Mouse (Mus musculus) ovary, postnatal 14 days (tissue): ENCODE data around the gene Kcna4.

ENCODE experiments used
- DNase-seq: peaks from one replicate; pipeline ENCODE4 v3.0.0; 2022; ENCODE audit warnings: low spot score

The Kcna4 gene

DNA sequence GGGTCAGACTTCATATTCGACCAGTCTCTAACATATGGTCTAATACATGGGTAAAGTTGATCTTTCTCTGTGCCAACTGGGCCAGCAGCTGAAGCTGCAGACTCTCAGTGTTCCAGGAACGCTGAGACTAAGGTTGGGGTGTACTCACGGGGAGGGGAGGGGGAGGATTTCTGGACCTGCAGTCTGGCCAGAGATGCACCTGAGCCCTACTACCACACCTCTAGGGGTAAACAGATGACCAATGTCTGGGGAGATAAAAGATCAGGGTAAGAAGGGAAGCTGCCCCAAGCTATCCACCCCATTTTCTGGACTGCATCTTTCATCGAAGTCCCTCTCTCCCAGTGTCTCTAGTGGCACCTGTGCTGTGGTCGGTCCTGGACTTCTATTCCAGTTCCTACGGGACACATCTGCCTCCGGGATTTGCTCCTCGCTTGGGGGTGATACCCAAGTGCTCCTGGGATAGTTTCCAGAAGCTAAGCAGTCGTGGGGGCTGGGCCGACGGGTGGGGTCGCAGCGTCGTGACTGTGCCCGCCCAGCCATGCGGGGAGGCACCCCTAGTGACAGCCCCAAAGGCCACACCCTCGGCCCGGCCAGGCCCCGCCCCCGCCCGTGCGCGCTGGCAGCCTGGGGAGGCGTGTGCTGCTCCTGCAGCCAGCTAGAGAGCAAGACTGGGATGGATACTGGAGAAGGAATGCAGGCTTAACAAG, at the start of gene Kcna4:
TSS of gene Kcna4 (plus strand) at position 650 of the 707 bp plus-strand sequence.
- DNase-seq = no peak

DNA sequence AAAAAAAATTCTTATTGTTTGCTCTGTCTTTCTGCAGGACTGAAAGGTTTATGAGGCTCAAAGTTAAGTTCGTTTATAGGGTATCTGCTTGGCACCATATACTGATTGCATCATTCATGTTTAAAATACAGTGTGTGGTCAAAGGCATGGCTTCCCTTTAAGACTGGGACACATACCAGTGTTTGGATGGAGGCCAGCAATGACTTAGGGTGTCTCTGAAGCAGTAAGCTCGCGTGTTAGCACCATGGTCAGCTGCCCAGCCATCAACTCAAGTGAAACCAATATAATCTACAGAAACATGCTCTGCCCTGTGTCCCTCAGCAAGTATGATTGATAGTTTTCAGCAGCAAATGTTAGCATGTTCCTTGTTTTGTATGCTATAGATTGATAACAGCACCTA, 32.3 kb upstream of the Kcna4 start:
- DNase-seq = no peak

DNA sequence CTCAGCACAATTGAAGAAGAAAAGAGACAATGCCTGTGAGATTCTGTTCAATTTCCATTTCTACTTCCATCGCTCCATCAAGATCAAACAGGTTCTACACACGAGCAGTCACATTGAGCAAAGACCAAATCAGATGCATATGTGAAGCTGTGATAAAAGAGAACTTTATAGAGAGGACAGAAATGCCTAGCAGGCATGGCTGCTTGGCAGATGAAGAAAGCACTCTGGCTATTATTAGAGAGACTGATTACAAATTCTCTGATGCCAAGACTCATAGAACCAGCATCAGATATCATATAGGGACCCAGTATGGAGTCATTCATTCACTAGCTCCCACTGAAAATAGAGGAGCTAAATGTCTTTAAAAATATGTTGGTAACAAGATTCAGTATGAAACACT, 24.2 kb upstream of the Kcna4 start:
- DNase-seq = no peak

DNA sequence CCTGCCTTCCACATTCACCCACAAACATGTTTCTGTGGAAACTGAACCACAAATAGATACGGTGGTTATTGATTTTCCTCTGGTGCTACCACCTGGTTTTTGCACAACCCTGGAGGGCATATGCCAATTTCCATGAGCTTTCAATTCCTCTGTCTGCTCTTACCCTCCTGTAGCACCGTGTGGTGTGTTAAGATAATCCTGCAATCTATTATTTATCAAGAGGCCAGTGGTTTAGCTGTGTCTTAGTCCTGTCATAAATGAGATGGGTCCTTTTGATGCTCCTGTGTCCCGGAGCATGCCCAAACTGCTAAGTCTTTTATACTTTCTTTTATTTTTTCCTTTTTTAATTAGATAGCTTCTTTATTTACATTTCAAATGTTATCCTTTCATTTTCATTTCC, 20.4 kb upstream of the Kcna4 start:
- DNase-seq = no peak

DNA sequence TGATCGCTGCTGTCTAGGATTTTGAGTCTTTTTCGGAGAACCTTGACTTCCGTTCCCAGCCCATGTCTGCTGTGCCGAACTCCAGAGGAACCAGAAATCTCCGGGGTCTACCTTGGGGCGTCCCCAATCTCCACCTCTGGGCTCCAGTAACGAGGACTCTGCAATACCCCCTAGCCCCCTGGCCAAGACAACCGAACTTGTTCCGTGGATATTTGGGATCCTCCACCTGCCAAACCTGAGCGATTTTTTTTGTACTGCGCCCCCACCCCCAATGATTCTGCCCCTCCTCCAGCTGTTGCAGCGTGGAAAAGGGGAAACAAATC, 219 bp downstream of the Kcna4 start:
- DNase-seq = no peak

DNA sequence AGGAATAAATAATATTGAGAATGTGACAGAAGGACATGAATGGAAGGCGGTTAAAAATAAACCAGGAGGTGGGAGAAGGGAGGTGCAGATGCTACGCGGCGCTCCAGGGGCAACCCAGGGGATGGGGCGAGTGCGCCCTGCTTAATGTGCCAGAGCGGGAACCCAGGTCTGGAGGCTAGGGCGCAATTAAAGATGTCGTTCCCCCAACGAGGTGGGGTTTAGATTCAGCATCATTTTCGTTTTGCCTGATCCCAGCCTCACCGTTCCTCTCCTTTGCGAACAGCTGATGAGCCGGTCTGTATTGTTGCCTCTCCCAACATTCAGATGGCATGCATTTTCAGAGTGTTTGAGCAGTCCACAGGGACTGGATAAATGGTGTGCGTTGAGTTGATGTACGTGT, 703 bp downstream of the Kcna4 start:
- no peak for DNase-seq

DNA sequence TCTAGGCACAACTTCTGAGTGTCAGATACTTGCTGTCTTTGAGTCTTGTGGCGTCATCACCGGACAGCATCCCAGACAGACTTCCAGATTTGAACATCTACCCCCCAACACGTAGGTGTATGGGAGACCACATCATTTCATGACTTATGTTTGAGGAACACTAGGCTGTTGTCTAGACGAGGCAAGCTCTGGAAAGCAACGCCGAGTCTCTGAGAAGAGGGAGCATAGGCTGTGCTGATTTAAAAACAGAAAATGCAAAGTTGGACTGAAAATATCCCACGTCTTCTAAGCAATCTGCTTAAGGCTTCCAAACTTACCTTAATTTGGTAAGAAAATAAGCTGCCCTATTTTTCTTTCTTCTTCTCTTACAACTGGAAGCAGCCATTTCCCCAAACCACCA, 4.1 kb downstream of the Kcna4 start:
- no peak for DNase-seq

DNA sequence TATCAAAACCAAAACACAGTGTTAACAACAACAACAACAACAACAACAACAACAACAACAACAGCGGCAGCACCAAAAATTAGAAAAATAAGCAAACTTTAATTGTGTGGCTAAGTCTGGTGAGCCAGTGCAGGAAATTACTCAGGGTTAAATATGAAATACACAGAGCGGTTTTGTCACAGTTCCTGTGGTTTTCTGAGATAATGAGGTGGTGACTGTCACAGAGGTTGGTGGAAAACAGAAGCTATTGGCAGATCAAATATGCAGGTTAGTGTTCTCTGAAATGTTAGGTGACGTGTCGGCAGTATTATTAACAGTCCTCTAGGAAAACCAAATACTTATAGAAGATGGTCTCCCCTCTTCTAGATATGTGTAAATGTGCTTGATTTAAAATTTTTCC, 11.4 kb downstream of the Kcna4 start:
- no peak for DNase-seq

DNA sequence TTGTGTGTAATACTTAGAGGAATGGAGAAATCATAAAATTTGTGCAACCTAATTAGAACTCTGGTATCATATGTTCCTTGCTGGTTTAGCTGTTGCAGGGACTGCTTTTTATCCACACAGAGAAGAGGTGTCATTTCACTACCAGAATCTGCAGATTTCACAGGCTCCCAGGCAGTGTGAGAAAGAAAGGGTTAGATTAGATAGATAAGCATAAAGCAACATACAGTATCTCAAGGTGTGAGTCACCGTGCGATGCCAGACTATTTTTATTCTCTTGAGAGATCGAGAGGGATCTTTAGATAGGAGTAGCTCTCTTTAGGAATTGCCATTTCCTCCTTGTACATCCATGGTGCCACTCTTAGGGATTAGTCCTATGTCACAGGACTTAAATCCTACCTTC, 14.3 kb downstream of the Kcna4 start:
- DNase-seq = no peak

DNA sequence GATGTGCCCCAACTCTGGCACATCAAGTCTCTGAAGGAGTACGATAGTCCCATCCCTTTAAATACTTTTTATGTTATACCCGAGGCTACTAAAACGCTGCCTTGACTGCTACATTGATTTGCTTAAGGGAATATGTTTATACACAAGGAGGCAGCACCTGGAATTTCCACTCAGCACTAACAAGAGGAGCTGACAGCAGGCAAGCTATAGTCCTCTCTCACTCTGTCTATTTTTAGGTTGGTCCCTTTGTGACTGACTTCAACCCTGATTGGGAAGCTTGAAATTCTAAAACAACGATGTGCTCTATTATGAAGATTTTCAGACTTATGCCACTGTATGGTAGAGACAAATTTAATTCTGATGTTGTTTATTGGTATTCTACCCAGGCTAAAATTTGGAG, 15.6 kb downstream of the Kcna4 start:
- no peak for DNase-seq

DNA sequence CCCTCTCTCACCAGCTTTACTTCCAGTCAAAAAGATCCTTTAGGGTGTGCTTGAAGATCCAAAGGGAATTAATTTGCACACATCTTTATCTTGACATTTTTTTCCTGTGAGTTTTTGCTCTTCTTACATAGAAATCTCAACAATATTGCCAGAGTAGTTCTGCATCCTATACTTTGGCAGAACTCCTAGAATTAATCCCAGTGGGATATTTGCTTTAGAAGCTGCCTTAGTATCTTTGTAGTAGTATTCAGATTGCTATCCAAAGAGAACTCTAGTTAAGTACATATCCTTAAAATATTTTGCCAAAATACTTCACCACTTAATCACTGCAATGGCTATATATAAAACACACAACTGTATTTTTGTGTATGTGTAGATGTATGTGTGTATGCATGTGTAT, 28.2 kb downstream of the Kcna4 start:
- no peak for DNase-seq

DNA sequence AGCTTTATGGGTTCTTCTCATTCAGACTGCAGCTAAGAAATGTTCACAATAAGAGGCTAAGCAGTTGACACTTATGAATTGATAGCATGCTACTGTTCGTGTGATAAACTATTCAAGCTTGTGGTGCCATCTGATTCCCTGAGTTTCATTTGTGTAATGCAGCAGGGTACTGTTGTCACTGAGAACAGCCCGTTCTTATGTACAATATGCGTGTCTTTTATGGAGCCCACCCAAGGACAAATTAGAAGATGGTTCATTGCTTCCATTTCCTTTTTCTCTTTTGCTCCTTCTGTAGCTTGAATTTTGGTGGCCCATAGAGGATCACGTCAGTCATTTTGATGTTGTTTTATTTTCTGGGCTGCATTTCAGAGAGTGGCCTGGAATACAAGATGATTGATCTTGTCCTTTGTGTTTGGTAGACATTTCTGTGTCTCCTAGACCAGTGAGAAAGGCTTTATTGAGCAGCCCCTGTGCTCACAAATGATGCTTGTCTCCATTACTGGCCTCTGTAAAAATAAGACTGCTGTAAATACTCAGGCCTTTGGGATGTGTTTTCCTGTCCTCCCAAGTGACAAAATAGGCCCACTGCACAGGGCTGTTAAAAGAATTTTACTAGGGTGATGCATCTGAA, 31.3 kb downstream of the Kcna4 start:
- DNase-seq = no peak

DNA sequence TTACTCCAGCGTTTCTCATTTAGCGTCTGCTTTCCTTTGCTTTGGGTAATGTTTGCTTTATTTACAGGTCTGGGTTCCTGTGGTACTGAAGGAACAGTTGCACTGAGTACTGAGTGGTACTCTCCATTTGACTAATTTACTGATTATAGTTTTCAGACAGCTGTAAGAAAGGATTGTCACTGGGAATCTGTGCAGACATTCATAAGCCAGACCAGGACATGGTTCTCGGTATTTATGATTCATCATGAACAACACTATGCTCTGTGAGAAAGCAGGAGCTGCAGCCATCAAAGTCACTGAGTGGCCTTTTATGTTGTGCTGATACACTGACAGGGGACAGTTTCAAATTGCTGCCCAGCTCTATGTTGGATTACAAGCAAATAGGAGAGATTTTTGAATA, 33.7 kb downstream of the Kcna4 start:
- no peak for DNase-seq

DNA sequence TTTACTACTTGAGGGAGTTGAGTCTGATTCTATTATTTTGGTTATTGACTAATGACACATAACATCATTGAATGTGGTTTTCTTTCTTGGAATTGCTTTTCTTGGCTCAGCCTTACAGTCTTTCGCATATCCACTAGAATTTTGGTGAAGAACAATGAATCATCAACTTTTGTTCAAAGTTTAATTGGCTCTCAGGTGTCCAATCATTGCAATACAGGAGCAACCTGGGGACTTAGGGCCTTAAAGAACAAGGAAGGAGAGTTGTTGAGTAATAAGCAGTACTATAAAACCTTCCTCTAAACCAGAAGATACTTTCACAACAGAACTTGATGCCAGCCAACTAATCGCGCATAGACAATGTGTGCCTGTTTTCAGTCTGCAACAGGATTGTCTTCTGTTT, 36.8 kb downstream of the Kcna4 start:
- no peak for DNase-seq

DNA sequence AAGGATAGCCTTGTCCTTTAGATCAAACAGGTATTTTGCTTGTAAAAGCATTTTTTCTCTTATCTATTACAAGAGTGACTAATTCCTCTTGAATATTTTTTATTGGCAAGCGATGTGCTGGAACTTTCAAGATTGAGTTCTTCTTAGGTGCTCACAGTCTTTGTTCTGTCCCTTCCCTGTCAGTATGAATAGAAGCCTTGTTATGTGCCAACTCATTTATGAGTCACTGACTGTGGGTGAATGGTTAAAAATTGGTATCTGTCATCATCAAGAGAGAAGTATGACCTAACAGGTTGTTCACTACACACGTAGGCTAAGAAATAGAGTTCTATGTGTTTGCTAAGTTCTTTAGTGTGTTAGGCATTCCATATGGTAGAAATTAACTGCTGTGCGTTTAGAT, 50.9 kb downstream of the Kcna4 start:
- no peak for DNase-seq

DNA sequence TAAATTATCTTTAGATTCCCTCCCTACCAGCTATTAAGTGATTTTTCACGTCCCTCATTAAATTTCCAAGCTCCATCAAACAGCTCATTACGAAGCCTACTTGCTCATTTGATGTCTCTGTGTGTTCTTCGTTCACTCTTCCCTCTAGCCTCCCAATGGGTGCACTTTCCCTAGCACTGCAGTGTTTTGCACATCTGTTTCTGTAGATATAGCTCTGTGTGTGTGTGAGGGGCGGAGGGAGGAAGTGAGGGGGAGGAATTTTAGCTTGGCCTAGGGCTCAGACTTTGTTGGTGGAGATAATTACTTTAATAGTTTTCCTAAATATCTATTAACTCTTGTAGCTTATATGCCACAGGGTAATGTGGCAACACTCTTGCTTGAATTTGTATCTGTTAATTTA, 54.4 kb downstream of the Kcna4 start:
- no peak for DNase-seq

DNA sequence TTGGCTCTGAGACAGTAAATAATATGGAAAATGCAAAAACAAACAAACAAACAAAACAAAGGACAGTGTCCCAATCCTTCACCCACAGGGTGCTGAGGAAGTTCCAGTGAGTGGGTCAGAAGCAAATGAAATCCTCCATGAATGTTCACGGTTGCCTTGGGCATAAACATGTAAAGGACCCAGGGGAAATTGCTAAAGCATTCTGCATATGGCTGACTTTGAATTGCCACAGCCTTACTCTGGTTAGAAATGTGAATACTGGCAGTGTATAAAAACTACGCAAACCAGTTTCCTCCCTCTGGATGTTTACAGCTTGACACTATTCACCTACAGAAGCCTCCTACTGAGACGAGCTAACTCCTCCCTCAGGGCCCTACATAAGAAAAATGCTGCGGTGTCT, 54.9 kb downstream of the Kcna4 start:
- DNase-seq = no peak
